Mouse (Mus musculus) granulocyte monocyte progenitor cell, adult 5-6 weeks (primary cell): Measurements from ENCODE around the gene Ddr1. TPM values are rescaled to one million over a fixed set of nuclear protein-coding genes. Genes with fewer than 3 reads are reported as not detected.
A peak's percentile ranks its signal among the peaks of the same experiment; 100 is the strongest.

Experiments used
- ATAC-seq: replicated peaks from 2 replicates; pipeline ENCODE4 v1.8.0; 2016; ENCODE audit warnings: mild to moderate bottlenecking, moderate TSS enrichment, inconsistent platforms; ENCODE audit not compliant: poor library complexity, severe bottlenecking
- total RNA-seq, 2 experiments: library from RNA; stranded (forward) in 1 of 2; stranded (reverse) in 1 of 2; fragments of 200-712, 200-1000 nt in 1 of 2; fragments of >200 nt in 1 of 2; fragmentation: Nextera tagmentation in 1 of 2; gene quantifications; 2 replicates each; pipeline ENCODE4 v1.2.3; 2014 to 2017

Gene Ddr1
- total RNA-seq, 2 experiments from 2014 or later: not detected

- no peak for ATAC-seq
Observed at GRCm38 (mm10) chr17:35697429-35697758, 7.0 kb downstream of the Ddr1 start.

DNA sequence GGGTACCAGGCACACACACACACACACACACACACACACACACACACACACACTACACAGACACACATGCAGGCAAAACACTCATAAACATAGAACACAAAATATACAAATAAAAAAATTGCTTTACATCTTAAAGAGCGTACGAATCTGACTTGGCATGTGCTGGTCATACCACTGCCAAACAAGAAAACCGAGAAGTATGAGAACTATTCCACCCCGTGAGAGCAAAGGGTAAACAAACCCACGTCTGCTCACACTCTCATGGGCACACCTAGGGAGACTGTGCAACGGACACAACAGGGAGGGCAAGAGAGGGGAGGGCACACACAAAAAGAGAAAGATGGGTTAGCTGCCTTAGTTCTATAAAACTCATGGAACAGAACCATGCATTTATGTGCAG is 7.7 kb downstream of the Ddr1 start:
- no peak for ATAC-seq

GRCm38 (mm10) chr17:35695289-35695688 is 9.1 kb downstream of the Ddr1 start:
- ATAC-seq: no peak

- ATAC-seq: no peak
Observed at GRCm38 (mm10) chr17:35693906-35694305, 10.5 kb downstream of the Ddr1 start.

GRCm38 (mm10) chr17:35692368-35692767 is 12.1 kb downstream of the Ddr1 start:
- peak; percentile 75 for ATAC-seq

DNA sequence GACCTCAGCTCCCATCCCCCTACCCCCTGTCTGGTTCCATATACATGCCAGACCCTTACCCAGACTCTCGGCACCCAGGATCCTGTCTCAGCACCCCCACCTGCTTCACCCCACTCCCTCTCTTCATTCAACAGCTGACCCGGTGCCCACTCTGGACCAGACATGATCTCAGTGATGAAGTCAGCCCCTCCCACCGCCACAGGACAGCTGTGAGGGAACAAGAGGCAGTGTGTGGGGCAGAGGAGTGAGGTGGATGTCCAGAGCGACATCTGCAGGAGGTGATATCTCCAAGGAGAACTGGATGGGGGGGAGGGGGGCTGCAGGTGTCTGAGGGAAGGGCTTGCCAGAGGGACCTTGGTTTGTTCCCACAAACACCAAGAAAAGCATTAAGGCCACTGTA is 12.6 kb downstream of the Ddr1 start:
- ATAC-seq: no peak

GRCm38 (mm10) chr17:35689936-35690645 is 14.3 kb downstream of the Ddr1 start:
- ATAC-seq: no peak

DNA sequence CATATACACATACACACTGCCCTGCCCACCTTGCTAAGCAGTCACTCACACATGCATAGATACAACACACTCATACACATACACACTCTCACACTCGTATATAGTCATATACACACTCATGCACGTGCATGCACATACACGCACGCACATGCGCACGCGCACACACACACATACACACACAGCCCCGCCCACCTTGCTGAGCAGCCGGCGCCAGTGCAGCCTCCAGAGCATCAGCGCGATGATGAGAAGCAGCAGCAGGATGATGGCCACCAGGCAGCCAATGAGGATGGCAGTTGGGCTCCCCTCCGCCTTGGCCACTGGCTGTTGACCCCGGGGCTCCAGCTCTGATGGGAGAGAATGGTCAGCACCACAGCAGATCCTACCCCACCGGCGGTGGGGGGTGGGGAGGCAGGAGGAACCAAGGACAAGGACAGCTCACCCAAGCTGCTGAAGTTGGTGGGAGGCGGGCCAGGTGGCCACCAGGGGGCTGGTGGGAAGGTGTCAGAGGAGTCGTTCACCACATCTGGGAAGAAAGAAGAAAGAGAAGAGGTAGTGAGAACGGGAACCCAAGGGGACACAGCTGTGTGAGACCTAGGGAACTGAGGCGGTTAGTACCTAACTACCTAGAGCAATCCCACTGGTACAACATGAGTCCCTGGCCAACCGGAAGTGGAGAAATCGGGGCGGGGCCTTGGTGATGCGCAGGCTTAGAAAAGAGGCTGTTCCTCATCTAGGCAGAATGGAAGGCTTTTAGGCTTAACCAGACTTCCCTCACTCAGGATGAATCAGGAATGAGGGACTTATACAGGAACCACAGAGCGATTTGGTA is 15.9 kb downstream of the Ddr1 start:
- ATAC-seq: peak; percentile 67

GRCm38 (mm10) chr17:35685061-35685460 is 19.4 kb downstream of the Ddr1 start:
- ATAC-seq: no peak

DNA sequence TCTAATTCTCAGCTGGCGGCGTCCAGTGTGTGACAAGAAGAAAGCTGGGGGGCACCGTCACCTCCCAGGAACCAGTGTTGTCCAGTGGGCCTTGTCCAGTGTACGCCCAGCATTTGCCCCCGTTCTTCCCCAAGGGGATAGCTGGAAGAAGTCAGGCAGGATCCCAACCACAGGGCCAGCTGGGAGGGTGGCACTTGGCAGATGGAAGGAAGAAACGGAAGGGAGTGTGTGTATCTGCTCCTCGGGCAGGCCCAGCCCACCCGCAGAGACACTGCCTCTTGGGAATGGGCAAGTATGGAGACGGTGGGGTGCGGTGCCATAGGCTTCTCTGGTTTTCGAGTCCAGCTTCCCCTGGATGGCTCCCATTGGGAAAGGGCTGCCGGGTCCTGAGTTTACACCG is 22.4 kb downstream of the Ddr1 start:
- no peak for ATAC-seq

GRCm38 (mm10) chr17:35680591-35680990 is 23.8 kb downstream of the Ddr1 start:
- ATAC-seq: no peak

GRCm38 (mm10) chr17:35673416-35674035 is 30.9 kb downstream of the Ddr1 start, which contains the start of gene Gtf2h4:
TSS of gene Gtf2h4 (minus strand) at chr17:35673739.
- ATAC-seq: peak; percentile 99

- ATAC-seq: no peak
Observed at GRCm38 (mm10) chr17:35672527-35672926, 31.9 kb downstream of the Ddr1 start.

GRCm38 (mm10) chr17:35671846-35672245 is 32.6 kb downstream of the Ddr1 start:
- no peak for ATAC-seq

GRCm38 (mm10) chr17:35669731-35670130 is 34.7 kb downstream of the Ddr1 start:
- no peak for ATAC-seq

DNA sequence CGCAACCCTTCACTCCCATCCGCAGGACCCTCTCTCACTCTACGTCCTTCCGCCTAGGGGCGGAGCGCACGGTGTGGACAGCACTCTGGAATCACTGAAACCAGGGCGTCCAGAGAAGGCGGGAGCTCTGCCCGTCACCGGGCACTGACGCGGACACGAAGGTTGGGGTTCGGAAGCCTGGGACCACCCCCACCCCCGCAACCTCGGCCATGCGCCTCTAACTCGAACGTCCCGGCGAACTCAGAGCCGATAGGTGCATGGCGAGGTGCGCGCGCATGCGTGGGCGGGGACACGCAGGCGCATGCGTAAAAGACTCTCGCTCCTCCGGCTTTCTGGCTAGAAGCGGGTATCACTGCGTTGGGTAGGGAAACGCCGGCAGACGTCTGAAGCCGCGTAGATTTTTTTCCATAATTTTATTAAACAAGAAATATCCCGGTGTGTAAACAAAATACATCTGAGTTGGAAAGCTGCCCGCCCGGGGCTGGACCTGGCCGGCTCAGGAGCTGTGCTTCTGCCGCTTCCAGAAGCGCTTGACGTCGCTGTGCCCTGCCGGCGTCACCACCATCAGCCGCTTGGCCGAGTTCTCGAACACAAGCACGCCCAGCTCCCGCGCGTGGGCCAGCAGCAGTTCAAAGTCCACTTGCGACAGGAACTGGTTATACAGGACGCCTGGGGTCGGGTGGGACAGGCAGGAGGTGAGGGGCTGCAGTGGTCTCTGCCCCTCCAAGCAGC is 36.9 kb downstream of the Ddr1 start, which contains the start of gene Vars2:
Vars2 (minus strand) TSS at position 259 of the 732 bp plus-strand sequence.
- peak; percentile 91 for ATAC-seq

- ATAC-seq: peak; percentile 5; the same call in 1 of the 2 replicates
Observed at GRCm38 (mm10) chr17:35666851-35667256, 37.6 kb downstream of the Ddr1 start.

DNA sequence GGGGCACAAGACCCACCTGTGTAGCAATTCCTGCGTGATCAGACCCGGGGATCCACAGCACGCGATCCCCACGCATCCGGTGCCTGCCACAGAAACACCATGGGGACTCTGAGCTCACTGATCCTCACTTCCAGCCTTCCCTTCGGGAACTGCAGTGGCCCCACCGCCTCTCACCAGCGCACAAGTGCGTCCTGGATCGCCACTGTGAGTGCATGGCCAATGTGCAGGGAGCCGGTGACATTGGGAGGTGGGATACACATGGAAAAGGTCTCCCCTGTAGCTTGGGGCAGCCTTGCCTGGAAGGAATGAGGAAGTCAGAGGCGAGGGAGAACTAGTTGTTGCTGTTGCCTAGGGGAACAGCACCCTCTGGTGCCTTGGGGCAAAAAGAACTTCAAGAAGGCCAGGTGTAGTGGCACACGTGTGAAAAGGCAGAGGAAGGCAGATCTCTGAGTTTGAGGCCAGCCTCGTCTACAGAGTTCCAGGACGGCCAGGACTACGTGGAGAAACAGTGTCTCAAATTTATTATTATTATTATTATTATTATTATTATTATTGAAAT is 38.4 kb downstream of the Ddr1 start:
- peak; percentile 58 for ATAC-seq

DNA sequence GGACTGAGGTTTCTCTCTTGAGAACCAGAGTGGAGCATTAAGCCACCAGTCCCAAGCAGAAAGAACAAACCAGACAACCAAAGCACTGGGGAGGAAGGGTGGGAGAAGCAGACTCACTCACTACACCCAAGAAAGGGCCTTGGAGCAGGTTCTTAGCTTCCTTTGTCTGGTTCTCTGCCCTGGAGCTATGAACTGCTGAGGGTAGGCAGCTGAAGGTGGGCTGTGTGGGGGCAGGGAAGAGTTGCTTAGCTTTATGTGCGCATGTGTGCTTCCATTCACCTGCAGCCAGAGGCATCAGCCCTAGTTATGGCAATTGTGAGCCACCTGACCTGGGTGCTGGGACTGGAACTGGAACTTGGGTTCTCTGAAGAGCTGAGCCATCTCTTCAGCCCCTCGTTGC is 51.3 kb downstream of the Ddr1 start:
- no peak for ATAC-seq

GRCm38 (mm10) chr17:35649429-35649828 is 55.0 kb downstream of the Ddr1 start:
- ATAC-seq: no peak
